Mouse (Mus musculus) layer of hippocampus, postnatal 36 days (tissue): ENCODE results near the gene Ssh3. TPM values are rescaled to one million over a fixed set of nuclear protein-coding genes. Genes with fewer than 3 reads are reported as not detected.

Source experiments
- DNase-seq, 2 experiments: peaks; one replicate each; pipeline ENCODE4 v3.0.0; 2022
- total RNA-seq, 2 experiments: library from RNA; stranded (reverse); gene quantifications; 2 replicates each; pipeline ENCODE4 v1.2.3; 2021

The Ssh3 gene
- total RNA-seq, 2 experiments from 2014 or later = 53.4 to 59.5 TPM

GRCm38 (mm10) chr19:4244775-4245174, 24.2 kb downstream of the Ssh3 start:
- no peak for DNase-seq

DNA sequence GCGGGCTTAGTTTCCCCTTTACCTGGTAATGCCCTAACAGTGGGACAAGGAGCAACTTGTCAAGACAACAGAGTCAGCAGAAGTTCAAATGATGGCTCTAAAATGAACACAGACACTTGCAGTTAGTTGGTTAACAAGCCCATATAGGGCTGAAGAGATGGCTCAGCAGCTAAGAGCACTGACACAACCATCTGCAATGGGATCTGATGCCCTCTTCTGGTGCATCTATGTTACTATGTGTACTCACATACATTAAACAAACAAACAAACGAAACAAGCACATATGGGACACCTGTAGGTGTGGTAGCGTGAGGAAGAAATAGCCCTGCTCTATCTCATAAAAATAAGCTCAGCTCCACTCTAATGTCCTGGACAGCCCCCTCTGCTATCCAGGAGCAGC, 26.6 kb downstream of the Ssh3 start:
- no peak for DNase-seq

- DNase-seq = no peak
Observed at GRCm38 (mm10) chr19:4240247-4240668, 28.7 kb downstream of the Ssh3 start.

GRCm38 (mm10) chr19:4234548-4234947, 34.4 kb downstream of the Ssh3 start:
- no peak for DNase-seq

DNA sequence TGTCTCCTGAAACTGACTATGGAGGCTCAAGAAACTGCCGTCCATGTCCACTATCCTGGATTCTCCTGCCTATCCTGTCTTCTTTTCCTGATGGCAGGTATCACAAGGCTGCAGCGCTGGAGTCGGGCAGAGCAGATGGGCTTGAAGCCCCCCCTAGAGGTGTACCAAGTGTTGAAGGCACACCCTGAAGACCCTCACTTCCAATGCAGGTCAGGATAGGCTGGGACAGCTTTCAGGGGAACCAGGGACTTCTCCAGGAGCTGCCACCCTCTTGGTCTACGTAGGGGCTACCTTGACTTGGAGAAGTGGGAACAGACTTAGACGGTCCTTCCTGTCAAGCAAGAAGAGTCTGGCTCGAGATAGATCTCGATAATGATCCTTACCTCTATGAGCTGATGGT, 36.3 kb downstream of the Ssh3 start:
- DNase-seq = no peak

DNA sequence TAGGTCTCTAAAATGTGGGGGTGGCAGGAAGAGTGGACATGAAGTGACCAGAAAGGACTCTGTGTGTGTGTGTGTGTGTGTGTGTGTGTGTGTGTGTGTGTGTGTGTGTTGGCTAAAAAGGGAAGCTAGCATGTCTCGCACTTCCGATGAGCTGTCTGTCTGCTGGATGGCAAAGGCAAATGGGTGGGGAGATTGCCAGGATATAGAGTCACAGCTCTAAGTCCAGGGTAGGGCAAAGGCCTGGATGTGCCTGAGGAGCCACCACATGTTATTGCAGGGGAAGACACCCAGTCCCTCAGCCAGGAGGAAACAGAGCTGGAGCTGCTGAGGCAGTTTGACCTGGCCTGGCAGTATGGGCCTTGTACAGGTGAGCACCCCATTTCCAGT, 36.8 kb downstream of the Ssh3 start:
- no peak for DNase-seq

GRCm38 (mm10) chr19:4231253-4232185, 37.5 kb downstream of the Ssh3 start, which contains the start of gene Pold4:
Gene Pold4, plus strand, starts transcription at chr19:4231899.
- peak; percentile 94 for DNase-seq

GRCm38 (mm10) chr19:4230415-4230814, 38.6 kb downstream of the Ssh3 start:
- no peak for DNase-seq

GRCm38 (mm10) chr19:4229451-4230076, 39.4 kb downstream of the Ssh3 start:
- DNase-seq = no peak

DNA sequence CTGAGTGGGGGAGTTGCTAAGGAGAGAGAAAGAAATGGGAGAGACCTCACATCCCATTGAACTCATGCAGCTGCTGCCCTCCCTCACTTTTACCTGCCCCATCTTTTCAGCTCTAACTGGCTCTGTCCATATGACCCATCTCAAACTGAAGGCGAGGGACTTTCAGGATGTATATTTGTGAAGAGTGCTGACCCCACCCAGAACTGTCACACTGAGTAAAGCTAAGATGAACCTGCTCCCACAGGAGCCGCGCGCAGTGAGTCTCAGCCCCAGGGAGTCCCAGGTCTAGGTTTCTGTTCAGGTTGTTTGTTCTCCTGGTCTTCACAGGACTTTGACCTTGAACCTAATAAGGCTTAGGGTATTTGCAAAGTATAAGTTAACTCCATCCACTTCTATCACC, 40.1 kb downstream of the Ssh3 start:
- DNase-seq = no peak

DNA sequence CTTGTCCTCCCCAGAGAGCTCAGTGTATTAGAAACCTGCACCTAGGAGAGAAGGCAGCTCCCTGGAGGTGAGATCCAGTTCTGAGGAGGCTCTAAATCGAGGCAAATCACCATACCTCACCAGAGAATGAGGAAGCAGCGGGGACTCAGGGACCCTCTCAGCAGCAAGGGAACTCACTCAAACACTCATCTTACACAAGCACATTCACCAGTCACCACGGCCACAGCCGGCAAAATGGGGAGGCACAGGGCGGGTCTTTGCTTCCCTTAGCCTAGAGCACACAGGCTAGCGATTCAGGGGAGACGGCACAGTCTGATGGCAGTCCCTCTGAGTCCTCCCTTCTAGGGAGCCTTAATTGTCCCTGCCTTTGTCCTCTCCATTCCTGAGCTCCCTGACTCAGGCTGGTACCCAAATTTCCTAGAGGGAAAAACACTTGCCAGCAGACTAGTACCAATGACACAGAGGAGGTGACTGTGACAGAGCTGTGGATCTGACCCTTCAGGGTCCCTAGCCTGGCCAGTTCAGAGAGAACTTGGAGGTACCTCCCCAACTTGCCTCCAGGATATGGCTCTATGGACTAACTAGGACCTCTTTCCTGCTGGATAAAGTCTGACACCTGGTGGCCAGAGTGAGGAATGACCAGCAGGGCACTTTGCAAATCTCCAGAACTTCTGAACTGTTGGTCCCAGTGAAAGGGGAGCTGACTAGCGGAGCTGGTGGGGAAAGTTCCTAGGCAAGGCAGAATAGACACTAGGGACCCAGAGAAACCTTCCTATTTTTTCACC, 40.9 kb downstream of the Ssh3 start:
- DNase-seq = peak; percentile 64 to 71

DNA sequence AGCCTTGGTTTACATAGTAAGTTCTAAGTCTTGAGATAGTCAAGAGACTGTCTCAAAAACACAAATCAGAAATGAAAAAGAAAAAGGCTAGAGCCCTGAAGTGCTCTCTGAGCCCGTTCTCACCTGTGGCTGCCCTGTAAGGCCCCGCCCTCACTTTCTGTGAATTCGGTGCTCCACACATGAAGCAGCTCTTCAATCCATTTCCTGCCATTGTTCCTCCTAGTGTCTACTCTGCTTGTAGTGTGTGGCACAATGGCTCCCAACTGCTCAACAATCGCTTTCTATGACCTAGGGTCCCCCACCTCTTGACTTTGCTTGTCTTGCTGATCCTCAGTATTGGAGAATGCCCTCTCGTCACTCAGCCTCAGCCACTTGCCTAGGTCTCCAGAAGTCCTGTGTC, 41.5 kb downstream of the Ssh3 start:
- DNase-seq = no peak

DNA sequence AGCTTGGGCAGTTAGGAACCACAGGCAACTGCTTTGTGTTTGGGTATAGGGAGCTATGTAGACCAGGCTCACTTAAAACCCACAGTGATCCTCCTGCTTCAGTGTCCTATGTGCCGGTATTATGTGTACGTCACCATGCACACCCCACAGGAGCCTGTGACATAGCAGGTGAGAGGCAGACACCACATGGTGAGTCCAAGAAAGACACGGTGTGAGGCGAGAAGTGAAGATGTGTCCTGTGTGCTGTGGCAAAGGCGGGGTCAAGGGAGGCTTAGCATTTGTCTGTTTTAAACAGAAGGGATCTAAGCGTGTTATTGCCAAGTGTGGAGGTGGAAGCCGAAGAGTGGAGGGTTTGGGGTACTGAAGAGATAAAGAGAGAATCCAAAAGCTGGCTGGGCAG, 42.2 kb downstream of the Ssh3 start:
- DNase-seq = no peak

GRCm38 (mm10) chr19:4222165-4222564, 46.8 kb downstream of the Ssh3 start:
- no peak for DNase-seq

DNA sequence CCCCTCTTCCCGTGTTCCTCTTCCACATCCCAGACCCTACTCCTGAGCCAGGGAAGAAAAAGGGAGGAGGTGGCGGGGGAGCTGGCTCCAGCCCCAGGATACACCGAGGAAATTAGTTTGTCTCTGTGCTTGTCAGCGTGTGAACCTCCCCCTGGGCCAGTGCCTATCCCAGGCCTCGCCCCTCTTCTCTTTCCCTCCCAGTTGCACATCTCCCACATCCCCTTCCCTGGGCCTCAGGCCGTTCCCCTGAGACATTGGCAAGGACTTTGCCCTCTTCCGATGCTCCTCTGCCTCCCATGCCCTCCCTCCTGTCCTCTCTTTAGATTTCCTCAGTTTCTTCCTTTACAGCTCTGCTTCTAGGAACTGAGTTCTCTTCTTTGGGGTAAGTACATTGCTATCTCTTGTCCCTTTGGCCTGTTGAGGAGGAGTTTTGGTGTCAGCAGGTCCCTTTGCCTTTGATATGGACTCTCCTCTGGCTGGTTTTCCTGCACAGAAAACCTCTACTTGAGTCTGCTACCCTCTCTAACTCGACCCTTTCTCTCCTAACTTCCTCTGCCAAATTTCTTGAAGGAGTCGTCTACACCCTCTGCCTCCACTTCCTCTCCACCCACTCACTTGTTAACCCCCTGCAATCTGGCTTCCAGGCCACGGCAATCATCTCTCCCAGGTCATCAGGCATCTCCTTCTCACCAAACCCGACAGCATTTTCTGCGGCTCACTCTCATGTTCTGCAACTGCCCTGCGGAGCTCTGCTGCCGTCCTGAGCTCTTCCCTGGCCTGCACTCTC, 47.8 kb downstream of the Ssh3 start:
- DNase-seq = no peak

DNA sequence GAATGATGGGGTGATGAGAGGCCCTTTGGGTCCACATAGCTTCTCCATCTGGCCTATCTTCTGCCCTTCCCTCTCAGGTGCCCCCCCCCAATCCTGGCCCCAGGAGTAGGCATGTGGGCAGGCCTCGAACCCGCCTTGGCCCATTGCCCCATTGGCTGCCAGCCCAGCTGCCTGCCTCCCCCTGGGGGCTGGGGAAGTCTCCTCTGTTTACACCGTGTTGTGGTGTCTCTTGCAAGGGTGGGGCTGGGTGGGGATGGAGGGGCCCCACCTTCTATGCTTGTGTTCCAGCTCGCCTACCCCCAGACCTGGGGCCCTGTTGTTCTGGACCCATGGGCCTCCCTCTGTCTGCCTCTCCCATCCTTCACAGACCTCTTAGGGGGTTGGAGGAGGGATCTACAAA, 48.6 kb downstream of the Ssh3 start:
- no peak for DNase-seq

DNA sequence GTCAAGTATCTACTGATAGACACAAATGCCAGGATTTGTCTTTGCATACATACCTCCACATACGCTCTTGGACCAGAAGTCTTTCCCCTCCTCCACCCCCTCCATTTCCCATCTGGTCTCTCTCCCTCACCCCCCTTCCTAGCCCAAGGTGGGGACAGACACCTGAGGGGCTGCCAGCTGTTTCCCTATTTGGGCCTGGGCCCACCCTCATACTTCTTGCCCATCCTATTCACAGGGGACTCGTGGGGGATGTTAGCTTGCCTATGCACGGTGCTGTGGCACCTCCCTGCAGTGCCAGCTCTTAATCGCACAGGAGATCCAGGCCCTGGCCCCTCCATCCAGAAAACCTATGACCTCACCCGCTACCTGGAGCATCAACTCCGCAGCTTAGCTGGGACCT, 49.0 kb downstream of the Ssh3 start:
- no peak for DNase-seq

DNA sequence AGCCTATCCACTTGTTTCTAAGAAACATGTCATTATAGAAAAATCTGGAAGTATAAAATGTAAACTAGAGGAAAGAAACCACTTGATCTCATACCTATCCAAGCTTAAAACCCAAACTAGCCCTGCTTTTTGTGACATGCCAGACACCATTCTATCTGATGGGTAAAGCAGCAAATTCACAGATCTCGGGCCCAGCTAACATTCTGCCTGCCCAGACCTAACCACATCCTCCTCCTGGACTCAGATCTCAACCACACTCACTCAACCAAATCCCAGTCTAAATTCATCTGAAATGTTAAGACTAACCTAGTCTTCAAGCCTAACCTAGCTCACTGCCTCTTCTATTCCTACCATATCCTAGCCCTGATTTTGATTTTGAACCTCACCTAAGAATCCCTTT, 50.2 kb downstream of the Ssh3 start:
- no peak for DNase-seq

DNA sequence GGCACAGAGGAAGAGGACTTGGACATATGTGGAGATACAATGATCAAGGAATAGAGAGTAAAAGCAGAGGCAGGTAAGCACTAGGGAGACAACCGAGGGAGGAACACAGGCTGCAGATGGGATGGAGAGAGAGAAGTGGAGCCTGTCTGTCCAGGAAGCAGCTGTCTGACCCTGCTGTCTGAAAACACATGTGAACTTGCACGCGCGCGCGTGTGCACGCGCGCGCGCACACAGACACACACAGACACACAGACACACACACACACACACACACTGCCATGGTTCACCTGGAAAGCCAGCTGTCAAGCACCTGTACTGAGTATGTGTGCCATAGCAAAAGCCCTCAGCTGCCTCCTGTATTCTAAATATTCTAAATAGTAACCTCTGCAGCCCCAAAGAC, 50.7 kb downstream of the Ssh3 start:
- DNase-seq = no peak

DNA sequence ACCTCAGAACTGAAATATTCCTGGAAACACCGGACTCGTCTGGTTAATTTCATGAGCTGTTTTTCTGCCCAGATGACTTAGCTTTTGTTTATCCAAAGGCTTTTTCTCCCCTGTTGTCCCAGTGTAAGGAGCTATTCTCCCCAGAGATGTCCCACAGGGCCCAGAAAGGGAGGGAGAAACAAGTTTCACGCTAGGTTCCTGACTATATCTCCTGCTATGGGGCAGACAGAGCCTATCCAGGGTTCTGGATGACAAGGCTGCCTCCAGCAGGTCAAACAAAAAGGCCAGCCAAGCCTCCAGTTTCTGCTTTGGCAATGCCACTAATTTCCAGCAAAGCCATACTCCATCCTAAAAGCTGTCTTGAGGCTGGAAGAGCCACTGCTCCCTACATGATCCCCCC, 51.1 kb downstream of the Ssh3 start:
- no peak for DNase-seq

GRCm38 (mm10) chr19:4217140-4217539, 51.8 kb downstream of the Ssh3 start:
- DNase-seq = no peak

- DNase-seq = no peak
Observed at GRCm38 (mm10) chr19:4216041-4216685, 52.8 kb downstream of the Ssh3 start.
